Mouse (Mus musculus) brain, embryonic 14.5 days (tissue): Measurements from ENCODE around the gene Megf6. TPM values are rescaled to one million over a fixed set of nuclear protein-coding genes. Genes with fewer than 3 reads are reported as not detected.

Source experiments
- DNase-seq: peaks from one replicate; pipeline ENCODE4 v3.0.0-alpha.2; 2011; ENCODE audit warnings: low read depth
- CTCF ChIP-seq: fragments of 200-500 bp; IDR thresholded peaks from 2 replicates; pipeline ENCODE4 v1.5.1; 2012; ENCODE audit warnings: inconsistent platforms, mild to moderate bottlenecking, moderate library complexity, borderline replicate concordance; ENCODE audit not compliant: insufficient read depth, insufficient read length; ENCODE audit errors: extremely low read depth
- POLR2A ChIP-seq: fragments of 200-500 bp; IDR thresholded peaks from 2 replicates; pipeline ENCODE4 v1.6.1; 2012; ENCODE audit warnings: mild to moderate bottlenecking, inconsistent platforms, borderline replicate concordance; ENCODE audit not compliant: poor library complexity, insufficient read depth, insufficient read length, severe bottlenecking; ENCODE audit errors: extremely low read depth
- polyA plus RNA-seq: library from polyadenylated mRNA; depleted of rRNA; stranded (reverse); fragments of >200 nt; gene quantifications from 2 replicates; pipeline ENCODE4 v1.2.3, GENCODE M21; 2012

The Megf6 gene
- polyA plus RNA-seq, 1 experiment, result 21.0 TPM

GRCm38 (mm10) chr4:154222773-154223172 lies 52.2 kb downstream of the Megf6 start:
- TF ChIP-seq CTCF, result no peak
- TF ChIP-seq POLR2A, result no peak

GRCm38 (mm10) chr4:154224267-154224969 lies 53.9 kb downstream of the Megf6 start:
- TF ChIP-seq POLR2A (no peak), CTCF (no peak)
- peak; percentile 73 for DNase-seq

More at GRCm38 (mm10) chr4:154222773-154223172, 52.2 kb downstream of the Megf6 start:
- no peak for DNase-seq

DNA sequence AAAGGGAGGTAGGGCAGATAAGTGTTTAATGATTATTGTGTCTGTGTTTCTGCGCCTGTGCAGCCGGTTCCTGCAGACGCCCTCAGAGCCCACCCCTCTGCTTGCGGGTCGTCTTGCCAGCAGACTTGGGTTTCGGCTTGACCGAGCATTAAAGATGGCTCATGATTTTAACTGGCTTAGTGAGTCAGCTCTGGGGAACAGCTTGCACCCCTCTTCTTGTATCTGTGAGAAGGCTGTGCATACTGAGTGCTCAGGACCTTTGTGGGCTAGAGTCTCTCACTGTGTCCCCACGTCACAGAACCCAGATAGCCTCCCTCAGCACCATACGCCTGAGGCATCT lies 54.4 kb downstream of the Megf6 start:
- TF ChIP-seq CTCF (no peak), POLR2A (no peak)
- DNase-seq, result no peak

DNA sequence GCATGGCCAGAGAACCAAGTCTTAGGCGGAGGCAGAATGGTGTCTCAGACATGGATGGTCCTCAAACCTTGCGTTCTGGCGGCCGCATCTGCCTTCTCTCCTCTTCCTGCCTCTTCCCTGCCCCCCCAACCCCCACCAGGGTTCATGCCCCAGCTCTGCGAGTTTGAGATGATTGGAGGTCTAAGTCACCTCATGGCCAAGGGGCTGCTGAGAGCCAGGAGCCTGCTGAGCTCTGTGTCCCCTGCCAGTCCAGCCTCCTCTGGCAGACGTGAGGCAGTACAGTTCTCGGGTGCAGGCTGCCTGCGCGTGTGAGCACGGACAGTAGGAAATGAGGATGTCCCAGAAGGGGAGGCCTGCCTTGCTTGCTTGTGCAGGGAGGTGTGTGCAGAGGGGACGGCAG lies 56.1 kb downstream of the Megf6 start:
- TF ChIP-seq CTCF (no peak), POLR2A (no peak)
- DNase-seq, result no peak

GRCm38 (mm10) chr4:154228336-154228735 lies 57.8 kb downstream of the Megf6 start:
- no peak for TF ChIP-seq CTCF
- no peak for DNase-seq

GRCm38 (mm10) chr4:154229569-154229968 lies 59.0 kb downstream of the Megf6 start:
- DNase-seq, result no peak
- TF ChIP-seq CTCF, result no peak
- TF ChIP-seq POLR2A, result no peak

- DNase-seq, result no peak
- TF ChIP-seq POLR2A, result no peak
- no peak for TF ChIP-seq CTCF
Measured at GRCm38 (mm10) chr4:154231380-154231779, 60.9 kb downstream of the Megf6 start.

GRCm38 (mm10) chr4:154232295-154232694 lies 61.8 kb downstream of the Megf6 start:
- DNase-seq, result no peak
- TF ChIP-seq POLR2A (no peak), CTCF (no peak)

DNA sequence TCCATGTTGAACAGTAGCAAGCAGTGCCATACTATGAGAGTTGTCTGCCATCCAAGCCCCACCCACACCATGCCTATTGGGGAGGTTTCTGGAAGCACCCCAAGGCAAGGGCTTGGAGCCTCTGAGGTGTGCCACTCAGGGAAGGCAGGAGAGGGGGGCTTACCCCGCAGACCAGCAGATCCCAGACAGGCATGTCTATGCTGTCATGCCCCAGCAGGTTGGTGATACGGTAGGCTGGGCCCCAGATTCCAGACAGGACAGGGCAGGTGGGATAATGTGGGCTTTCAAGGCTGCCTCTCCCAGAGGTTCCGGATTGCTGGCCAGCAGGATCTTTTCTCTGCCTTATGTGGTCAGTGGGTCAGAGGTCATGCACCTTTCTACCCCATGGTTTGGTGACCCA lies 65.5 kb downstream of the Megf6 start:
- TF ChIP-seq CTCF (no peak), POLR2A (no peak)

GRCm38 (mm10) chr4:154236893-154237292 lies 66.4 kb downstream of the Megf6 start:
- peak; percentile 50 for DNase-seq
- TF ChIP-seq POLR2A, result no peak

More for the DNA sequence above, 65.5 kb downstream of the Megf6 start:
- DNase-seq, result no peak

GRCm38 (mm10) chr4:154237306-154237705 lies 66.8 kb downstream of the Megf6 start:
- no peak for TF ChIP-seq POLR2A
- no peak for TF ChIP-seq CTCF
- DNase-seq, result peak; percentile 35

GRCm38 (mm10) chr4:154239199-154239598 lies 68.7 kb downstream of the Megf6 start:
- no peak for DNase-seq
- TF ChIP-seq POLR2A (no peak), CTCF (no peak)

DNA sequence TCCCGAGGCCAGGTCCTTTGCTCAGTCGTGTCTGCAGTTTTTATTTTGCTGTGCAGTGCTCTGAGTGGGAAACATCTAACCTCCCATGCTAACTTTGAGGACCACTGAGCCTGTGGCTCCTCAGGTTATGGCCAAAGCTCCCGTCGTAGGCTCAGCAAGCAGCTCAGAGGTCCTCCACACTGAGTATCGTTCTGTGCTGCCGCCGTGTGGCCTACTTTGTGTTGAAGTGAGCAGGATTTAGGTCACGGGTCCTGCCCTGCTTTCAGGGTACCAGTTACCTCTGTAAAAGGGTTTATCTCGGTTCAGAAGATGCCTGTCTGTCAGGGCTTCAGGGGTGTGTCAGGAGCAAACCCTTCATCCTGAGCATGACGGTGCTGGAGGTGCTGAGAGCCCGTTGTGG lies 70.1 kb downstream of the Megf6 start:
- DNase-seq, result no peak
- no peak for TF ChIP-seq CTCF
- TF ChIP-seq POLR2A, result no peak

GRCm38 (mm10) chr4:154245342-154245741 lies 74.8 kb downstream of the Megf6 start:
- DNase-seq, result peak; percentile 19
- no peak for TF ChIP-seq CTCF
- no peak for TF ChIP-seq POLR2A
